Mouse (Mus musculus) heart, embryonic 12.5 days (tissue): ENCODE results near the gene Npepl1. TPM values are rescaled to one million over a fixed set of nuclear protein-coding genes. Genes with fewer than 3 reads are reported as not detected.

Experiments used
- ATAC-seq: fragments of 200-750 bp; cut with Nextera tagmentation; 2 replicates; pipeline ENCODE4 v1.8.0; 2017; ENCODE audit warnings: moderate TSS enrichment, moderate library complexity; ENCODE audit not compliant: insufficient number of reproducible peaks, low FRiP score
- H3K27ac ChIP-seq: fragments of 300-500 bp; sonication (generic); 2 replicates; pipeline ENCODE4 v1.5.1; 2016; ENCODE audit warnings: mild to moderate bottlenecking, moderate library complexity; ENCODE audit not compliant: poor library complexity, severe bottlenecking
- H3K27me3 ChIP-seq: fragments of 300-500 bp; sonication (generic); replicated peaks from 2 replicates; pipeline ENCODE4 v1.6.1; 2016; ENCODE audit warnings: mild to moderate bottlenecking, moderate library complexity
- H3K36me3 ChIP-seq: fragments of 300-500 bp; sonication (generic); 2 replicates; pipeline ENCODE4 v1.6.1; 2016; ENCODE audit warnings: mild to moderate bottlenecking, moderate library complexity
- H3K4me1 ChIP-seq: fragments of 300-500 bp; sonication (generic); replicated peaks from 2 replicates; pipeline ENCODE4 v1.6.1; 2016; ENCODE audit warnings: mild to moderate bottlenecking
- H3K4me2 ChIP-seq: fragments of 300-500 bp; sonication (generic); 2 replicates; pipeline ENCODE4 v1.6.1; 2016; ENCODE audit warnings: mild to moderate bottlenecking, moderate library complexity
- H3K4me3 ChIP-seq: fragments of 300-500 bp; sonication (generic); 2 replicates; pipeline ENCODE4 v1.5.1; 2016; ENCODE audit warnings: mild to moderate bottlenecking
- H3K9ac ChIP-seq: fragments of 300-500 bp; sonication (generic); 2 replicates; pipeline ENCODE4 v1.6.1; 2016; ENCODE audit warnings: mild to moderate bottlenecking, moderate library complexity
- H3K9me3 ChIP-seq: fragments of 300-500 bp; sonication (generic); replicated peaks from 2 replicates; pipeline ENCODE4 v1.6.1; 2016; ENCODE audit warnings: mild to moderate bottlenecking, moderate library complexity
- WGBS: fragments of 180-500 bp; shearing (Covaris S2); methylation state at CpG from one replicate; pipeline ENCODE4 v1.1.7; 2016; 5-methylcytosine and 5-hydroxymethylcytosine counted together
- polyA plus RNA-seq: library from polyadenylated mRNA; unstranded; fragments of >200 nt; fragmentation: Nextera tagmentation; extraction: Ambion mirVana; gene quantifications from 2 replicates; pipeline ENCODE4 v1.2.1, GENCODE M21; 2016

Npepl1 gene
- polyA plus RNA-seq: 45.5 and 46.1 TPM in 2 replicates

DNA sequence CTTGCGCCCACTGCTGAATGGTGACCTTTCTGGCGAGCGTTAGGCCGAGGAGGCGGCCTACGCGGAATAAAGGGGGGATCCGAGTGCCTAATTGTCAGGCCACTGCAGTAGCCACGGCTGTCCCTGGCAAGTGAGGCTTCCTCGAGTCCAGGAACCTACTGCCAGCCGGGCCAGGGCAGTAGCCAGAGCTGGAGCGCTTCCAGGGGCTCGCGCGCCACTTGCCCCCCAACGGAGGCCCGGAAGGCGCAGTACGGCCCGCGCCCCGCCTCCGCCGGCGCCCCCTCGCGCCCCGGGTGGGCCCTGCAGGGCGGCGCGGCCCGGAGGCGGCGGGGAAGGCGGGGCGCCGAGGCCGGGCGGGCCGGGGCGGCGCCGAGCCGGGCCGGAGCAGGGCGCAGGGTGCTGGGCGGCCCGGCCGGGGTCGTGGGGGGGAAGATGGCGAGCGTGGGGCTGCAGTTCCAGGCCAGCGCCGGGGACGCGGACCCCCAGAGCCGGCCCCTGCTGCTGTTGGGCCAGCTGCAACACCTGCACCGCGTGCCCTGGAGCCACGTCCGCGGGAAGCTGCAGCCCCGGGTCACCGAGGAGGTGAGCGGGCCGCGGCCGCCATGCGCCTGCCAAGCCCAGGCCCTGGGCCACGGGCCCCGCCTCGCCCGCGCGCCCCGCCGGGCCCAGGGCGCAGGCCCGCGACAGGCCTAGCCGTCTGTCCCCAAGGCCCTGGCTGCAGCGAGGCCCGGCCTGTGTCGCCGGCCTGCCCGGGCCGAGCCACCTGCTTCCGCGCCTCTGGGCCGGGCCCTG is at the start of gene Npepl1:
Npepl1 (plus strand) TSS at position 359 of the 792 bp plus-strand sequence.
- Histone ChIP-seq H3K27ac (peak within 1 kb of the TSS; percentile 37), H3K36me3 (peaks cover 27% of the 10 kb centered on the region), H3K9ac (peak within 1 kb of the TSS; percentile 89), H3K4me1 (peaks cover 29% of the 10 kb centered on the region), H3K9me3 (no peaks in the 10 kb centered on the region), H3K27me3 (no peaks in the 10 kb centered on the region), H3K4me2 (peak within 1 kb of the TSS; percentile 84), H3K4me3 (peak within 1 kb of the TSS; percentile 70)
- peak; percentile 89 for ATAC-seq
- WGBS: 2% methylated on average over 78 of the region's 90 CpGs

DNA sequence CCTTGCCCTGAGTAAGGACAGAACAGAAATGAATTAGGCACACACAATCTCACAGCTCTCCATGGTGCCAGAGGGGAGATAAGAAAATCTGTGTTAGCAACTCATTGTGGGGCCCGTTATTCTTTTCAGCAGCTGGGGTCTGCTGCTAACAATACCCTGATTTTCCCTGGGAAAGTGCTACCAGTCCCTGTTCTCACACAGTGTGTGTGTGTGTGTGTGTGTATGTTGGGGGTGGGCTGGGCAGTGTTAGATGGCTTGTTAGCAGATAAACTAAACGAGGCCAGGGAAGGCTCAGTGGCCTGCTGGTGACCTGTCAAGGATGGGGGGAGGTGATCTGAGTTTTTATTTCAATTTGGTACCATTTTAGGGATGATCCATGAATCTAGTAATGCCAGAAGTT is 48.9 kb upstream of the Npepl1 start:
- H3K36me3 ChIP-seq: no peaks in the 10 kb centered on the region
- no peaks in the 10 kb centered on the region; the same call in 1 of the 2 replicates for H3K27me3 ChIP-seq
- H3K4me2 ChIP-seq: no peak overlapping the region
- H3K9ac ChIP-seq: no peak overlapping the region
- H3K4me1 ChIP-seq: peaks cover 6% of the 10 kb centered on the region; the same call in 1 of the 2 replicates
- no peak overlapping the region for H3K4me3 ChIP-seq
- 9% methylated on average over 2 of the region's 2 CpGs for WGBS
- 0 out of 2 replicates have a peak, but pooled peaks have one; percentile 29 for ATAC-seq
- no peak overlapping the region for H3K27ac ChIP-seq
- H3K9me3 ChIP-seq: no peaks in the 10 kb centered on the region

DNA sequence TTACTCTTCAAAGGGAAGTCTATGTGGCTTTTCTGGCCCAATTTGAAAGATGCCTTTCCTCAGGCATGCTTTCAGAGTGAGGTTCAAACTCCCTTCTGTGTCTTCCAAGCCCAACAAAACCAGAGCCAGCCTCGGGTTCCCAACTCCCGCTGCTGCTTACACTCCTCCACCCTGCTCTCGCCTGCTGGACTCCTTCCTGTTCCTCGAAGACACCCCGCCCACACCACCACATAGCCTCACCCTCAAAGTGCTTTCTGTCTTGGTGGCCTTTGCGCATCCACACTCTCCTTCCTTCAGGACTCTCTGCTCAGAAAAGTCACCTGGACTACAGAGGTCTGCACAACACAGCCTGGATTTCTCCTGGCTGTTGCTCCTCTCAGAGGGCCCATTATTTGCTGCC is 47.1 kb upstream of the Npepl1 start:
- WGBS: 63% methylated on average over 6 of the region's 6 CpGs
- H3K9me3 ChIP-seq: no peaks in the 10 kb centered on the region
- ATAC-seq: no peak
- H3K4me3 ChIP-seq: no peak overlapping the region
- no peak overlapping the region for H3K4me2 ChIP-seq
- H3K27ac ChIP-seq: no peak overlapping the region
- no peaks in the 10 kb centered on the region; the same call in 1 of the 2 replicates for H3K27me3 ChIP-seq
- no peaks in the 10 kb centered on the region for H3K36me3 ChIP-seq
- no peak overlapping the region for H3K9ac ChIP-seq
- H3K4me1 ChIP-seq: peaks cover 4% of the 10 kb centered on the region; the same call in 1 of the 2 replicates

DNA sequence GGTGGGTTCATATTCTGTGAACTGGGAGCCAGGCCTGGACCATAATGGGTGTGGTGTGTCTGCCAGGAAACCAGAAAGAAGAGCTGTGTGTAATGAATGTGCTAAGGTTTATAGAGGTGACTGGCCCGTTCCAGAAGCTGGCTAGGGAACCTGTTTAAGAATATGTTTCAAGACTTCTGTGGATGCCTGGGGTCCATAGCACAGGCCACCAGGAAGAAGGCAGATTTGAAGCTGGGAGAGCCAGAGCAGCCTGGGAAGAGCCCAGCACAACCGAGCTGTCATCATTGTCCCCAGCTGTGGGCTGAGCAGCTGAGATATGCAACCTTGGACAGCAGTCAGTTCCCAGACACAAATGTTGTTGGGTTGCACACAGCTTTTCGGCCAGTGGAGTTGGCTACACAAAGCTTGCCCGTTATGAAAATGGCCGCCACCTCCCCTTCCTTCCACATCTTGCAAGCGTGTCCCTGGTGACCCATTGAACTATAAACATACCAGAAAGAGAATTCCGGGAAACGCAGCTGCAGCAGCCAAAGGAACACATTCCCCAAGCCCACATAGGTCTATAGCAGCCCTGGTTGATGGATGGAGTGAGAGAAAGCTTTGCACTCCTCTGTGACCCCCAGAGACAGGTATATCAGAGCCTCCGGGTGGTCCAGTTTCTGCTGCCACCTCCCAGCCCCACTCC is 46.5 kb upstream of the Npepl1 start:
- peaks cover 4% of the 10 kb centered on the region; the same call in 1 of the 2 replicates for H3K4me1 ChIP-seq
- 62% methylated on average over 9 of the region's 9 CpGs for WGBS
- H3K4me3 ChIP-seq: no peak overlapping the region
- no peaks in the 10 kb centered on the region for H3K36me3 ChIP-seq
- no peak for ATAC-seq
- H3K9ac ChIP-seq: no peak overlapping the region
- H3K4me2 ChIP-seq: no peak overlapping the region
- no peaks in the 10 kb centered on the region; the same call in 1 of the 2 replicates for H3K27me3 ChIP-seq
- H3K27ac ChIP-seq: no peak overlapping the region
- H3K9me3 ChIP-seq: no peaks in the 10 kb centered on the region

DNA sequence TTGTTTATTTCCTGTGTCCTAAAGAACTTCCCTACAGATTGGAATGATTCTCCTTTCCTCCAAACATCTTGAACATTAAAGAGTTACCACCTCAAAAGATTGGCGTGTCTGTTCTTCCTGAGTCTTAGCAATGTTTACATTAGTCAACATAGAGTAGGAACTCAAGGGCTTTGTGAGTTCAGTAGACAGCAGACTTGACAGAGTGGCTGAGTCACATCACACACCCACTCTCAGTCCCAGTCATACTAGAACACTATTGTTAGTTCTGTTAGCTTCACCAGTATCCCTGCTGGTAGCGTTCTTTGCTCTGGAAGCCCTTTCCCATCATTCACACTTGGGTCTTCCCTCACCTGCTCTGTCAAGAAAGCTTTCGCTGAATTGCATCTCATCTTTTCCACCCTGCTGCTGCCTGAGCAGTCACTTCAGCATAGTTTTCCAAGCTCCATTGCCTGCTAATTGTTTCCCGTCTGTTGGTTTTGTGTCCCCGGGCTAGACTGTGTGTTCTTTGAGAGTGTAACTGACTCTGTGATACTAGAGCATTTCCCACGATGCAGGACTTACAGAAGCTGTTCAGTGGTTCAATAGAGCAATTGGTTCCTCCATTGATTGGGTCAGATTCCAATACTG is 42.2 kb upstream of the Npepl1 start:
- ATAC-seq: no peak
- no peak overlapping the region for H3K27ac ChIP-seq
- H3K36me3 ChIP-seq: no peaks in the 10 kb centered on the region
- H3K4me3 ChIP-seq: no peak overlapping the region
- H3K4me1 ChIP-seq: 0 out of 2 replicates have a peak, but pooled peaks cover 4% of the 10 kb centered on the region
- no peak overlapping the region for H3K4me2 ChIP-seq
- no peaks in the 10 kb centered on the region for H3K9me3 ChIP-seq
- no peak overlapping the region for H3K9ac ChIP-seq
- no peaks in the 10 kb centered on the region for H3K27me3 ChIP-seq
- 80% methylated on average over 6 of the region's 6 CpGs for WGBS

DNA sequence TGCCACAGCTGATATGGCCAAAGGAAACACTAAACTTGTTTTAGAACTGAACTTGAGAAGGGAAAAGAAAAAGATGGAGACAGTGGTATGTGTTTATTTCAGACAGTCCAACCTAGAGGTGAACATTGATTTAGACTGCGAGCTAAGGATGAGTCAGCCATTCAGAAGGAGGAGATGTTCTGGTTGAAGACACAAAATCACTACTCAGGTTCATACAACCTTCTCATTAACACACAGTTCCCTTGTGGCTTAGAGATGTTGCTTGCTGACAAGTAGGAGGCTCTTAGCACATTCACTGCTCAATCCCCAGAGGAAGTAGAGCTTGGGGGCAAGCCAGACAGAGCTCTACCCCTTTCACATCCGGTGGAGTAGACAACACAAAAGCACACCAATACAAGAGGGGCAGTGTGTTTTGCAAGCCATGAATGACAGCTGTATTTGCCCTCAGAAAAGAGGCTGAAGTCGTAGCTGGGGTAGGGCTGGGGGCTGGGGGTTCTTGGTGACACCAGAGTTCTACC is 40.6 kb upstream of the Npepl1 start:
- no peak overlapping the region for H3K27ac ChIP-seq
- no peaks in the 10 kb centered on the region for H3K36me3 ChIP-seq
- no peak overlapping the region for H3K9ac ChIP-seq
- ATAC-seq: no peak
- H3K4me2 ChIP-seq: no peak overlapping the region
- no peaks in the 10 kb centered on the region for H3K27me3 ChIP-seq
- H3K4me1 ChIP-seq: peaks cover 3% of the 10 kb centered on the region; the same call in 1 of the 2 replicates
- WGBS: 60% methylated on average over 3 of the region's 3 CpGs
- no peak overlapping the region for H3K4me3 ChIP-seq
- no peaks in the 10 kb centered on the region for H3K9me3 ChIP-seq

DNA sequence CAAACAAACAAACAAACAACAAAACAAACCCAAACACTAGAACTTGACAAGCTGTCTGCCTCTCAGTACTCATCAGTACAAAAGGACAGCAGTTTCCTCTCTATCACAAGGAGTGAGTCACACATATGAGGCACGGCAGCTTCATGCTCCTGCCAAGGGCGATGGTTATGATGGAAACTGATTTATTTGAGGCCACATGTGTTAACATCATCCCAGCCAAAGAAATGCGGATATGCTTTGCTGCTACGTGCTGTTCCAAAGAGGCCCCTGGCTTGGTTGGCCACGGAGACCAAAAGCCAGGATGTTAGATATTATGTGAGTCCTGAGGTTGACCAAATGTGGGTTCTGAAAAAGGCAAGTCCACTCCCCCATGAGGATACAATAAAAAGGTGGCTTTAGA is 38.7 kb upstream of the Npepl1 start:
- H3K4me1 ChIP-seq: peaks cover 12% of the 10 kb centered on the region
- 80% methylated on average over 5 of the region's 5 CpGs for whole genome bisulfite sequencing
- H3K27ac ChIP-seq: no peak overlapping the region
- no peak overlapping the region for H3K4me3 ChIP-seq
- H3K36me3 ChIP-seq: no peaks in the 10 kb centered on the region
- no peaks in the 10 kb centered on the region for H3K27me3 ChIP-seq
- H3K9ac ChIP-seq: no peak overlapping the region
- H3K4me2 ChIP-seq: no peak overlapping the region
- H3K9me3 ChIP-seq: no peaks in the 10 kb centered on the region
- ATAC-seq: no peak

DNA sequence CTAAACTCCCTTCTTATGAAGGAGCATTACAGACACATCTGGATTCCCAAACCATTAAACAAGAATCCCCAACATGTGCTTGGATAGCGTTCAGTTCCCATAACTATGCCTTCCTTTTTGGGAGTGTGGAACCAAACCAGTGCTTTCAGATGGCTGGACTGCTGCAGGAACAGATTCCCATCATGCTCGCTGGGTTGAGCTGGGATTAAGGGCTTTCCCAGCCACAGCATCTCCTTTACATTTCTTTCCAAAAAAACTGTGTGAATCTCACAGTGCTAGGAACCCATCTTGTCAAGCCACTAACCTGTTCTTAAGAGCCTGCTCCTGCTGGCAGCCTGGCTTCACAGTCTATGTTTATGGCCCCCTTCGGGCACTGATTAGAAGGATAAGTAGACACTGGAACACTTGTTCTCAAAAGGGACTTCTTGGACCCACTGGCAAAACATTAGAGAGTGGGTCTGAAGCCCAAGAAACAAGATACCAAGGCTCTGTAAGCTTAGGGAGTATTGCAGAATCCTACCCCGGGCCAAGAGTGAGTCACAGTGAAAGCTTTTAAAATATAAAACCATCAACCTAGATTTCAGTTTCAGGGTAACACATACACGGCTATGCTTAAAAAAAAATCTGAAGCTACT is 36.9 kb upstream of the Npepl1 start:
- H3K9ac ChIP-seq: no peak overlapping the region
- no peak overlapping the region for H3K4me3 ChIP-seq
- peaks cover 26% of the 10 kb centered on the region for H3K4me1 ChIP-seq
- 74% methylated on average over 5 of the region's 5 CpGs for WGBS
- no peaks in the 10 kb centered on the region for H3K27me3 ChIP-seq
- H3K4me2 ChIP-seq: no peak overlapping the region
- no peak overlapping the region for H3K27ac ChIP-seq
- ATAC-seq: no peak
- H3K9me3 ChIP-seq: no peaks in the 10 kb centered on the region
- H3K36me3 ChIP-seq: no peaks in the 10 kb centered on the region

DNA sequence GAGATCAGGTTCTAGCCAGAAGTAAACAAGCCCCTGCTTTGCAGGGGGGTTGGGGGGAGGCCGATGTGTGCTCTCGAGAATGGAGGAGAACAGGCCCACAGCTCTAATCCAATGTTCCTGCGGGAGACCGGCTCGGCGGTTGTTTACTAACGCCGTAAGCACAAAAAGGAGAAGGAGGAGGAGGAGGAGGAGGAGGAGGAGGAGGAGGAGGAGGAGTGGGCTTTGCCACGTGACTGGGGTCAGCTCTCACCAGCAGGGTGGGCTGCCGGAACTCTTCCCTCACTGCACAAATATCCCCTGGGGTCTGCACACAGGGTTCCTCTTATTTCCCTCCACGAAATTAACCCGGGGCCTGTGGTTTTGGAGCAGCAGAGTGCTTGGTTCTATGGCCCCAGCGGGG is 35.5 kb upstream of the Npepl1 start:
- Histone ChIP-seq H3K27ac (peak overlapping the region; percentile 96), H3K9me3 (no peaks in the 10 kb centered on the region), H3K4me3 (peak overlapping the region; percentile 91), H3K4me1 (peaks cover 27% of the 10 kb centered on the region), H3K27me3 (no peaks in the 10 kb centered on the region), H3K36me3 (no peaks in the 10 kb centered on the region), H3K4me2 (peak overlapping the region; percentile 99), H3K9ac (peak overlapping the region; percentile 72)
- 0% methylated on average over 11 of the region's 13 CpGs for WGBS
- no peak for ATAC-seq

DNA sequence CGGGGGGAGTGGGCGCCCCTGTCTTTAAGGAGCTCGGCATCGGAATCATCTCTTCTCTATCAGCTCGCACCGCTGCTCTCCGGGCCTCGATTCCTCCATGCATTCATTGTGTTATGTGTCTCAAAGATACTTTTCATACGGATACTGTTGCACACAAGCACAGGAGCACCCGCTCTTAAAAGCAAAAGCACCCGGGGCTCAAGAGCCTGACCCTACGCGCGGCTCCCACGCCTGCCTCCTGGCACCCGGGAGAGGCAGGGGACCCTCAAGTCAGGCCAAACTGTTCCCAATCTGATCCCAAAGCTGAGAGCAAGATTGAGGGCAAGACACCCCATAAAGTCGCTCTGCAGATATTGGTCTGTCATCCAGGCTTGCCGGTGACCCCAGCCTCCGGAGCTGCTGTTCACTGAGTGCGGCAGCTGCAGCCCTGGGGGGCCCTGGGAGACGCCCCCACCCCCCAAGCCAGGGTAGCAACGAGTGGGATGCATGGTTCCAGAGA is 35.0 kb upstream of the Npepl1 start:
- no peaks in the 10 kb centered on the region for H3K9me3 ChIP-seq
- peak overlapping the region; percentile 99 for H3K4me2 ChIP-seq
- no peaks in the 10 kb centered on the region for H3K36me3 ChIP-seq
- 0 out of 2 replicates have a peak, but pooled peaks have one; percentile 0 for ATAC-seq
- H3K9ac ChIP-seq: peak overlapping the region; percentile 72
- H3K27ac ChIP-seq: peak overlapping the region; percentile 96
- H3K4me1 ChIP-seq: peaks cover 27% of the 10 kb centered on the region
- H3K27me3 ChIP-seq: no peaks in the 10 kb centered on the region
- peak overlapping the region; percentile 91 for H3K4me3 ChIP-seq
- 2% methylated on average over 22 of the region's 22 CpGs for WGBS
